Mouse (Mus musculus): ENCODE data around the gene Camsap2. TPM values are rescaled to one million over a fixed set of nuclear protein-coding genes. Genes with fewer than 3 reads are reported as not detected.

Gene Camsap2
- polyA plus RNA-seq, 1 experiment from 2014 or later, result 11.1 TPM

DNA sequence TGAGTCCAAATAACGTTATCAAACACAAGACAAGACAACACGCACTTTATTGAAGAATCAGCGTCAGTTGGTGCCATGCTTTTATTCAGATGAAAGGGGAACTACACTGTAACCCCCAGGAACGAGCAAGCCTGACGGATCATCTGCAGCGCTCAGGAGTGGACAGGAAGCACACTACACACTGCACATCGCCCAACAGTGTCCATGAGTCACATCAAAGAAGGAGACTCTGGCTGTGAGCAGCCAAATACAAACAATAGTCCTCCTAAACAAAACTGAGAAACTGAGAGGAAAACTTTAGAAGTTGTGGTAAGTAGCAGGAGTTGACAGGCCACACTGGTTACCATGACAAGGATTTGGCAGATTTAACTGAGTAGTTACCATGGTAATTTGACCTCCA, 77.7 kb downstream of the Camsap2 start:
- H3K4me1 ChIP-seq, result peaks cover 18% of the 10 kb centered on the region
- H3K27ac ChIP-seq (replicated peaks), result no peak overlapping the region
- H3K27me3 ChIP-seq (ENCODE audit: low read depth, poor library complexity, severe bottlenecking), result peaks cover 22% of the 10 kb centered on the region
- H3K9me3 ChIP-seq (replicated peaks), result no peaks in the 10 kb centered on the region
- DNase-seq (ENCODE audit: low spot score), result no peak
- H3K4me3 ChIP-seq, result no peak overlapping the region
- 64% methylated on average over 7 of the region's 7 CpGs for WGBS
- peaks cover 43% of the 10 kb centered on the region for H3K36me3 ChIP-seq

DNA sequence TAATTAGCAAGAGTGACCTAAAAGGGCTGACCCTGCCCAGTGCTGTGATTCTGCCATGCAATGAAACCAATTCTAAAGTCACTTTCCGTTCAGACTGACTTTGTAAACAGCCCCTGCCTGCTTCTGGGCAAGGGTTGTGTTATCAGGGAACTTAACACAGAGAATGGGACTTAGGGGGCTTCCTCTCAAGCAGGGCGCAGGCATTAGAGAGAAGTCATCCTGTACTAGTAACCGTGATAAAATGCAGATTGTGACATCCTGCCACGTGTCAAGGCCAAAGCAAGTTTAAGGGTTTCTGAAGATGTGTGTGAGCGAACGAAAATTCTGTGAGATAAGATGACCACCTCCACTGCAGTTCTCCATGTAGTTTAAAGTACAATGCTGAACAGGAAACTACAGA, 79.8 kb downstream of the Camsap2 start:
- Histone ChIP-seq H3K4me3 (no peak overlapping the region), H3K27me3 (ENCODE audit: low read depth, poor library complexity, severe bottlenecking) (peaks cover 43% of the 10 kb centered on the region), H3K27ac (replicated peaks) (no peak overlapping the region), H3K4me1 (peaks cover 23% of the 10 kb centered on the region), H3K9me3 (replicated peaks) (no peaks in the 10 kb centered on the region), H3K36me3 (peaks cover 22% of the 10 kb centered on the region)
- 79% methylated on average over 6 of the region's 6 CpGs for WGBS
- DNase-seq (ENCODE audit: low spot score), result no peak

DNA sequence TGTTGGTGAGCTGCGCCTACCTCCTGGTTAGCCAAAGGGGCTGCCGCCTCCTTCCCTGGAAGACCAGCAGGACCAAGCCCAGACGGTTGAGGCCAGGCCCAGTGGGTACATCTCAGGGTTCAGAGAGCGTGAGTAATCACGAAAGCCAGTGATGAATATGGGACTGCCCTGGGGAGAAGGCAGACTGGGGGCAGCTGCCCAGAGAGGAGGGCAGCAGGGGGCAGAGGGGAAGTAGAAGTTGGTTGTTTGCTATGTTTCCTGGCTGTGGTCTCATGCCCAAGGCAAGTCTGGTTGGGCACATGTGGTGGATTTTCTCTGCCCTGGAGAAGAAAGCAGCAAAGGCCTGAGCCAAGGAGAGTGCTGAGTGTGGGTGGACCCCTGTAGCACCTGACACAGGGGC, 82.5 kb downstream of the Camsap2 start:
- Histone ChIP-seq H3K27me3 (ENCODE audit: low read depth, poor library complexity, severe bottlenecking) (peaks cover 71% of the 10 kb centered on the region), H3K9me3 (replicated peaks) (no peaks in the 10 kb centered on the region), H3K36me3 (peaks cover 6% of the 10 kb centered on the region), H3K27ac (replicated peaks) (no peak overlapping the region), H3K4me3 (no peak overlapping the region), H3K4me1 (peaks cover 35% of the 10 kb centered on the region)
- WGBS, result 80% methylated on average over 5 of the region's 5 CpGs
- no peak for DNase-seq (ENCODE audit: low spot score)

- H3K27ac ChIP-seq (replicated peaks), result peak within 1 kb of the TSS; percentile 66
- H3K4me1 ChIP-seq, result peaks cover 29% of the 10 kb centered on the region
- 7% methylated on average over 28 of the region's 28 CpGs for WGBS
- H3K9me3 ChIP-seq (replicated peaks), result no peaks in the 10 kb centered on the region
- DNase-seq (ENCODE audit: low spot score), result no peak
- H3K27me3 ChIP-seq (ENCODE audit: low read depth, poor library complexity, severe bottlenecking), result peaks cover 89% of the 10 kb centered on the region
- H3K4me3 ChIP-seq, result peak within 1 kb of the TSS; percentile 64
- no peaks in the 10 kb centered on the region for H3K36me3 ChIP-seq
Observed at GRCm38 (mm10) chr1:136260635-136261238, 85.2 kb downstream of the Camsap2 start, which contains the start of gene Gpr25. Gpr25 (minus strand) TSS chr1:136260873.

GRCm38 (mm10) chr1:136259893-136260634, 85.8 kb downstream of the Camsap2 start:
- H3K36me3 ChIP-seq, result no peaks in the 10 kb centered on the region
- peaks cover 96% of the 10 kb centered on the region for H3K27me3 ChIP-seq (ENCODE audit: low read depth, poor library complexity, severe bottlenecking)
- peak overlapping the region; percentile 64 for H3K4me3 ChIP-seq
- peaks cover 36% of the 10 kb centered on the region for H3K4me1 ChIP-seq
- under 1% methylated on average over 95 of the region's 95 CpGs for WGBS
- H3K27ac ChIP-seq (replicated peaks), result peak overlapping the region; percentile 66
- peak; percentile 61 for DNase-seq (ENCODE audit: low spot score)
- H3K9me3 ChIP-seq (replicated peaks), result no peaks in the 10 kb centered on the region

DNA sequence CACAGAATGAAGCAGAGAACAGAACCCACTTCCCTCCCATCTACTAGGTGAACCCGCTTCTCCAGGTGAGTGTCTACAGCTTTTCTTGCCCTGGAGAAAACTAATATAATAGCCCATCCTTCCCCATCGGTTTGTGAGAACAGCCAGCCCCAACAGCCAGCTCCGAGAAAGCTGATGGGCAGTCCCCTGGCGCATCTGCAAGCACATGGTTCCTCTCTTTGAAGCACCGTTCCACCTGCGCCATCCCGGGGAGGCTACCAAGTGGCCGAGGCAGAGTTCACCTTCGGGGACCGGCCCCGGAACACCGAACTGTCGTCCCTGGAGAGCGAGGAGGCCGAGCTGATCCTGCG, 86.4 kb downstream of the Camsap2 start:
- 2% methylated on average over 16 of the region's 16 CpGs for WGBS
- H3K4me3 ChIP-seq, result peak overlapping the region; percentile 64

GRCm38 (mm10) chr1:136258495-136258894, 87.4 kb downstream of the Camsap2 start:
- Histone ChIP-seq H3K27me3 (ENCODE audit: low read depth, poor library complexity, severe bottlenecking) (peaks cover 93% of the 10 kb centered on the region), H3K4me1 (peaks cover 40% of the 10 kb centered on the region), H3K27ac (replicated peaks) (no peak overlapping the region), H3K36me3 (no peaks in the 10 kb centered on the region), H3K9me3 (replicated peaks) (no peaks in the 10 kb centered on the region), H3K4me3 (no peak overlapping the region)
- 79% methylated on average over 9 of the region's 9 CpGs for WGBS
- peak; percentile 10 for DNase-seq (ENCODE audit: low spot score)

More for the DNA sequence above, 86.4 kb downstream of the Camsap2 start:
- Histone ChIP-seq H3K36me3 (no peaks in the 10 kb centered on the region), H3K27ac (replicated peaks) (no peak overlapping the region), H3K27me3 (ENCODE audit: low read depth, poor library complexity, severe bottlenecking) (peaks cover 98% of the 10 kb centered on the region), H3K4me1 (peaks cover 40% of the 10 kb centered on the region), H3K9me3 (replicated peaks) (no peaks in the 10 kb centered on the region)
- DNase-seq (ENCODE audit: low spot score), result no peak

DNA sequence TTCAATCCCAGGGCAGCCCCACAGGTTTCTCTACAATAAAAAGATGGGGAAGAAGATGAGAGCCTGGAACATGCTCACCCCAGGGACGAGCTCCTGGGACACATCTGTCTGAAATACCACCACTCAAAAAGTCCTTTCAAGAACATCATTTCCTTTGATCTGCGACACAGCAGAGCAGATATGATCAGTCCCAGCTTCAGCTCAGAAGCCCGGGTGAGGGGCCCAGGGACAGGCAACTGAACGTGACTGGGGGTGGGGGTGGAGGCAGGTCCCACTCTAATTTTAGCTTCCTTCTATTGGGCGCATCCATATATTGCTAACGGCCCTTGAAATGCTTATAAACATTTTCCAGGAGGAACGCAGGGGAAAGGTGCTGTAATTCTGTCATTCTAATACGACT, 90.2 kb downstream of the Camsap2 start:
- peak; percentile 12 for DNase-seq (ENCODE audit: low spot score)
- WGBS, result 54% methylated on average over 8 of the region's 8 CpGs
- peaks cover 31% of the 10 kb centered on the region for H3K4me1 ChIP-seq
- H3K27me3 ChIP-seq (ENCODE audit: low read depth, poor library complexity, severe bottlenecking), result peaks cover 74% of the 10 kb centered on the region
- H3K36me3 ChIP-seq, result no peaks in the 10 kb centered on the region
- H3K27ac ChIP-seq (replicated peaks), result peak overlapping the region; percentile 24
- no peak overlapping the region for H3K4me3 ChIP-seq
- H3K9me3 ChIP-seq (replicated peaks), result no peaks in the 10 kb centered on the region

GRCm38 (mm10) chr1:136255174-136255573, 90.7 kb downstream of the Camsap2 start:
- H3K4me3 ChIP-seq, result no peak overlapping the region
- WGBS, result 34% methylated on average over 6 of the region's 6 CpGs
- no peaks in the 10 kb centered on the region for H3K36me3 ChIP-seq
- H3K27me3 ChIP-seq (ENCODE audit: low read depth, poor library complexity, severe bottlenecking), result peaks cover 74% of the 10 kb centered on the region
- peaks cover 26% of the 10 kb centered on the region for H3K4me1 ChIP-seq
- peak overlapping the region; percentile 24 for H3K27ac ChIP-seq (replicated peaks)
- DNase-seq (ENCODE audit: low spot score), result peak; percentile 24
- no peaks in the 10 kb centered on the region for H3K9me3 ChIP-seq (replicated peaks)

DNA sequence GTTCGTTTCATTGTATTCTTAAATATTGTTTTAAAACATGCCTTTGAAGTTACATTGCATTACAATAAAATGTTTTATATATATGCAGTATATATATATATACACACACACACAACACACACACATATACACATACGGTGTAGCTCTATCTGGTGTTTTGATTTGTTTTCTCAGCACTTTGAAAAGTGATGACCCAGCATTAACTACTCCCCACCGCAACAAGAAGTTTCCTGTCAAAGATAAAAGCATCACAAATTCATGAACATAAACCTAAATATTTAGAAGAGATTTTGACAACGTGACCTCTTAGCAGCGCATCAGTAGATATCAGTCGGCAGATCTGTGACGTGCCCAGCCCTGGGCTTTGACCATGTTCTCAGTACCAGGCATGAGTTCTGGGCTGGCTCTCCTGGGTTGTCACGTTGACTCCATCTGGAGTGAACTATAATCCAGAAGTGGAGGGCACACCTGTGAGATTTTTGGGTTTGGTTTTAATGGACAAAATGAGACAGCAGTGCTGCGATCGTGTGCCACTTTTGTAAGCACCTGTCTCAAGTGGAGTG, 91.3 kb downstream of the Camsap2 start:
- no peaks in the 10 kb centered on the region for H3K36me3 ChIP-seq
- no peak for DNase-seq (ENCODE audit: low spot score)
- no peak overlapping the region for H3K4me3 ChIP-seq
- H3K27ac ChIP-seq (replicated peaks), result peak overlapping the region; percentile 24
- H3K4me1 ChIP-seq, result peaks cover 20% of the 10 kb centered on the region
- 90% methylated on average over 10 of the region's 10 CpGs for WGBS
- H3K9me3 ChIP-seq (replicated peaks), result no peaks in the 10 kb centered on the region
- H3K27me3 ChIP-seq (ENCODE audit: low read depth, poor library complexity, severe bottlenecking), result peaks cover 74% of the 10 kb centered on the region

GRCm38 (mm10) chr1:136253472-136253871, 92.4 kb downstream of the Camsap2 start:
- Histone ChIP-seq H3K36me3 (no peaks in the 10 kb centered on the region), H3K4me3 (no peak overlapping the region), H3K9me3 (replicated peaks) (no peaks in the 10 kb centered on the region), H3K27ac (replicated peaks) (no peak overlapping the region), H3K27me3 (ENCODE audit: low read depth, poor library complexity, severe bottlenecking) (peaks cover 73% of the 10 kb centered on the region), H3K4me1 (peaks cover 15% of the 10 kb centered on the region)
- DNase-seq (ENCODE audit: low spot score), result no peak
- 40% methylated on average over 2 of the region's 2 CpGs for WGBS

DNA sequence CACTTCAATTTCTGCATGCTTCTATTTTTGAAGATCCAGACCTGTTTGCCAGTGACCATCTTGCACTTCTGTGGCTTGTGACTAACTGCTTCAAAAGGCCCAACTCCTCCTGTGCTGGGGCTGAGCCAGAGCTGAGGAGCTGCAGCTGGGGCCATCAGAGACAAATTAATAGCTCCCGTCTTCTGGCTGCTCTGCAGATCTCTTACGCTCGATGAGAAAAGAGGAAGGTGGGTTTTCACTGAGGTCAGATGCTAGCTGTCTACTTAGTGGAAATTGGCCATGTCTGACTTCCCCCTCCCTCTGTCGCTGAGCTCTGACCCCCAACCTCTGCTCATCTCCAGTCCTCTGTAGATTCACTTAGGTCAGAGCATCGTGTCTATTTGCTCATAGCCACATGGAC, 96.2 kb downstream of the Camsap2 start:
- Histone ChIP-seq H3K27ac (replicated peaks) (no peak overlapping the region), H3K4me3 (no peak overlapping the region), H3K9me3 (replicated peaks) (no peaks in the 10 kb centered on the region), H3K27me3 (ENCODE audit: low read depth, poor library complexity, severe bottlenecking) (peaks cover 73% of the 10 kb centered on the region), H3K4me1 (peaks cover under 1% of the 10 kb centered on the region), H3K36me3 (no peaks in the 10 kb centered on the region)
- DNase-seq (ENCODE audit: low spot score), result no peak
- WGBS, result 76% methylated on average over 5 of the region's 5 CpGs

GRCm38 (mm10) chr1:136247393-136247792, 98.5 kb downstream of the Camsap2 start:
- Histone ChIP-seq H3K36me3 (no peaks in the 10 kb centered on the region), H3K4me1 (no peaks in the 10 kb centered on the region), H3K27me3 (ENCODE audit: low read depth, poor library complexity, severe bottlenecking) (peaks cover 86% of the 10 kb centered on the region), H3K4me3 (no peak overlapping the region), H3K27ac (replicated peaks) (no peak overlapping the region), H3K9me3 (replicated peaks) (no peaks in the 10 kb centered on the region)
- WGBS, result 91% methylated on average over 5 of the region's 5 CpGs
- DNase-seq (ENCODE audit: low spot score), result no peak

Measured in midbrain, embryonic 10.5 days (tissue).